Mouse (Mus musculus): ENCODE data around the gene Avl9.

GRCm38 (mm10) chr6:56692445-56692844, 22.3 kb upstream of the Avl9 start:
- TF ChIP-seq CTCF (IDR thresholded peaks at IDR 0.05; ENCODE audit: low read depth, low read length), result no peak
- no peak for TF ChIP-seq GATA1 (IDR thresholded peaks at IDR 0.05; ENCODE audit: borderline replicate concordance, low read length)
- TF ChIP-seq POLR2AphosphoS5 (IDR thresholded peaks at IDR 0.05; ENCODE audit: insufficient replicate concordance, low read depth, low read length), result no peak

Data from G1E (cell line).